Mouse (Mus musculus): Measurements from ENCODE around the gene Tbx1. TPM values are rescaled to one million over a fixed set of nuclear protein-coding genes. Genes with fewer than 3 reads are reported as not detected.

Gene Tbx1
- polyA plus RNA-seq, 1 experiment, result not detected

- Histone ChIP-seq H3K9me3 (replicated peaks; ENCODE audit: control insufficient read depth, insufficient read depth, low read length, poor library complexity, severe bottlenecking) (no peaks in the 10 kb centered on the region), H3K4me1 (ENCODE audit: control insufficient read depth, insufficient read depth, low read length) (no peaks in the 10 kb centered on the region), H3K4me3 (ENCODE audit: low read depth, low read length) (no peak overlapping the region), H3K27me3 (ENCODE audit: control insufficient read depth, insufficient read depth, low read length, poor library complexity, severe bottlenecking) (peaks cover 41% of the 10 kb centered on the region), H3K27ac (ENCODE audit: insufficient read depth, low read length) (no peak overlapping the region), H3K9ac (ENCODE audit: low read depth, poor library complexity, severe bottlenecking) (no peak overlapping the region), H3K36me3 (ENCODE audit: control insufficient read depth, insufficient read depth, low read length, poor library complexity, severe bottlenecking) (no peaks in the 10 kb centered on the region)
- TF ChIP-seq EP300 (IDR thresholded peaks at IDR 0.05; ENCODE audit: insufficient read depth, low read depth, low read length) (no peak), CTCF (IDR thresholded peaks at IDR 0.05; ENCODE audit: low read depth, low read length) (no peak), POLR2A (IDR thresholded peaks at IDR 0.05; ENCODE audit: insufficient read depth, low read length) (no peak)
These were observed 10.1 kb downstream of the Tbx1 start for GRCm38 (mm10) chr16:18580389-18580788.

- no peak overlapping the region for H3K9ac ChIP-seq (ENCODE audit: low read depth, poor library complexity, severe bottlenecking)
- H3K27ac ChIP-seq (ENCODE audit: insufficient read depth, low read length), result no peak overlapping the region
- H3K4me3 ChIP-seq (ENCODE audit: low read depth, low read length), result no peak overlapping the region
- no peaks in the 10 kb centered on the region for H3K4me1 ChIP-seq (ENCODE audit: control insufficient read depth, insufficient read depth, low read length)
- peaks cover 22% of the 10 kb centered on the region for H3K27me3 ChIP-seq (ENCODE audit: control insufficient read depth, insufficient read depth, low read length, poor library complexity, severe bottlenecking)
- TF ChIP-seq POLR2A (IDR thresholded peaks at IDR 0.05; ENCODE audit: insufficient read depth, low read length) (no peak), CTCF (IDR thresholded peaks at IDR 0.05; ENCODE audit: low read depth, low read length) (no peak), EP300 (IDR thresholded peaks at IDR 0.05; ENCODE audit: insufficient read depth, low read depth, low read length) (no peak)
- H3K9me3 ChIP-seq (replicated peaks; ENCODE audit: control insufficient read depth, insufficient read depth, low read length, poor library complexity, severe bottlenecking), result no peaks in the 10 kb centered on the region
- no peaks in the 10 kb centered on the region for H3K36me3 ChIP-seq (ENCODE audit: control insufficient read depth, insufficient read depth, low read length, poor library complexity, severe bottlenecking)
These were observed 12.8 kb downstream of the Tbx1 start for GRCm38 (mm10) chr16:18577599-18578160.

GRCm38 (mm10) chr16:18577071-18577470 is 13.4 kb downstream of the Tbx1 start:
- TF ChIP-seq EP300 (IDR thresholded peaks at IDR 0.05; ENCODE audit: insufficient read depth, low read depth, low read length) (no peak), POLR2A (IDR thresholded peaks at IDR 0.05; ENCODE audit: insufficient read depth, low read length) (no peak), CTCF (IDR thresholded peaks at IDR 0.05; ENCODE audit: low read depth, low read length) (no peak)
- Histone ChIP-seq H3K9me3 (replicated peaks; ENCODE audit: control insufficient read depth, insufficient read depth, low read length, poor library complexity, severe bottlenecking) (no peaks in the 10 kb centered on the region), H3K4me3 (ENCODE audit: low read depth, low read length) (no peak overlapping the region), H3K27me3 (ENCODE audit: control insufficient read depth, insufficient read depth, low read length, poor library complexity, severe bottlenecking) (peaks cover 16% of the 10 kb centered on the region), H3K4me1 (ENCODE audit: control insufficient read depth, insufficient read depth, low read length) (no peaks in the 10 kb centered on the region), H3K27ac (ENCODE audit: insufficient read depth, low read length) (no peak overlapping the region), H3K9ac (ENCODE audit: low read depth, poor library complexity, severe bottlenecking) (no peak overlapping the region), H3K36me3 (ENCODE audit: control insufficient read depth, insufficient read depth, low read length, poor library complexity, severe bottlenecking) (no peaks in the 10 kb centered on the region)

- H3K4me3 ChIP-seq (ENCODE audit: low read depth, low read length), result no peak overlapping the region
- no peaks in the 10 kb centered on the region for H3K9me3 ChIP-seq (replicated peaks; ENCODE audit: control insufficient read depth, insufficient read depth, low read length, poor library complexity, severe bottlenecking)
- TF ChIP-seq POLR2A (IDR thresholded peaks at IDR 0.05; ENCODE audit: insufficient read depth, low read length), result no peak
- no peak for TF ChIP-seq EP300 (IDR thresholded peaks at IDR 0.05; ENCODE audit: insufficient read depth, low read depth, low read length)
- no peaks in the 10 kb centered on the region for H3K4me1 ChIP-seq (ENCODE audit: control insufficient read depth, insufficient read depth, low read length)
- H3K27me3 ChIP-seq (ENCODE audit: control insufficient read depth, insufficient read depth, low read length, poor library complexity, severe bottlenecking), result 0 out of 2 replicates have a peak, but pooled peaks cover under 1% of the 10 kb centered on the region
- no peaks in the 10 kb centered on the region for H3K36me3 ChIP-seq (ENCODE audit: control insufficient read depth, insufficient read depth, low read length, poor library complexity, severe bottlenecking)
- H3K9ac ChIP-seq (ENCODE audit: low read depth, poor library complexity, severe bottlenecking), result no peak overlapping the region
- no peak overlapping the region for H3K27ac ChIP-seq (ENCODE audit: insufficient read depth, low read length)
These were observed 16.3 kb downstream of the Tbx1 start for GRCm38 (mm10) chr16:18574196-18574595.

- H3K4me3 ChIP-seq (ENCODE audit: low read depth, low read length), result no peak overlapping the region
- no peak for TF ChIP-seq CTCF (IDR thresholded peaks at IDR 0.05; ENCODE audit: low read depth, low read length)
- no peak for TF ChIP-seq POLR2A (IDR thresholded peaks at IDR 0.05; ENCODE audit: insufficient read depth, low read length)
- TF ChIP-seq EP300 (IDR thresholded peaks at IDR 0.05; ENCODE audit: insufficient read depth, low read depth, low read length), result no peak
- H3K4me1 ChIP-seq (ENCODE audit: control insufficient read depth, insufficient read depth, low read length), result no peaks in the 10 kb centered on the region
These were observed 21.9 kb downstream of the Tbx1 start for GRCm38 (mm10) chr16:18568599-18568998.

GRCm38 (mm10) chr16:18564472-18564871 is 26.0 kb downstream of the Tbx1 start:
- H3K27me3 ChIP-seq (ENCODE audit: control insufficient read depth, insufficient read depth, low read length, poor library complexity, severe bottlenecking), result no peaks in the 10 kb centered on the region
- no peak overlapping the region for H3K27ac ChIP-seq (ENCODE audit: insufficient read depth, low read length)
- no peaks in the 10 kb centered on the region for H3K4me1 ChIP-seq (ENCODE audit: control insufficient read depth, insufficient read depth, low read length)
- H3K9ac ChIP-seq (ENCODE audit: low read depth, poor library complexity, severe bottlenecking), result no peak overlapping the region
- no peak for TF ChIP-seq EP300 (IDR thresholded peaks at IDR 0.05; ENCODE audit: insufficient read depth, low read depth, low read length)
- no peak for TF ChIP-seq POLR2A (IDR thresholded peaks at IDR 0.05; ENCODE audit: insufficient read depth, low read length)
- no peak for TF ChIP-seq CTCF (IDR thresholded peaks at IDR 0.05; ENCODE audit: low read depth, low read length)
- H3K4me3 ChIP-seq (ENCODE audit: low read depth, low read length), result no peak overlapping the region
- no peaks in the 10 kb centered on the region for H3K9me3 ChIP-seq (replicated peaks; ENCODE audit: control insufficient read depth, insufficient read depth, low read length, poor library complexity, severe bottlenecking)
- no peaks in the 10 kb centered on the region for H3K36me3 ChIP-seq (ENCODE audit: control insufficient read depth, insufficient read depth, low read length, poor library complexity, severe bottlenecking)

More at GRCm38 (mm10) chr16:18568599-18568998, 21.9 kb downstream of the Tbx1 start:
- no peak overlapping the region for H3K27ac ChIP-seq (ENCODE audit: insufficient read depth, low read length)
- H3K9ac ChIP-seq (ENCODE audit: low read depth, poor library complexity, severe bottlenecking), result no peak overlapping the region
- no peaks in the 10 kb centered on the region for H3K27me3 ChIP-seq (ENCODE audit: control insufficient read depth, insufficient read depth, low read length, poor library complexity, severe bottlenecking)
- H3K9me3 ChIP-seq (replicated peaks; ENCODE audit: control insufficient read depth, insufficient read depth, low read length, poor library complexity, severe bottlenecking), result no peaks in the 10 kb centered on the region
- H3K36me3 ChIP-seq (ENCODE audit: control insufficient read depth, insufficient read depth, low read length, poor library complexity, severe bottlenecking), result no peaks in the 10 kb centered on the region
